Mouse (Mus musculus) splenic B cell, adult 2 months (primary cell): ENCODE results near the gene Smchd1.
A peak's percentile ranks its signal among the peaks of the same experiment; 100 is the strongest.

ENCODE experiments used
- DNase-seq: peaks from one replicate; pipeline ENCODE4 v3.0.0-alpha.2; 2011; ENCODE audit warnings: low read depth, low spot score
- H3K27me3 ChIP-seq: 2 replicates; pipeline ENCODE4 v1.6.1; 2012; ENCODE audit warnings: mild to moderate bottlenecking, low read length, moderate library complexity, mixed read lengths; ENCODE audit not compliant: control insufficient read depth, poor library complexity, insufficient read depth, severe bottlenecking
- H3K36me3 ChIP-seq: 2 replicates; pipeline ENCODE4 v1.6.1; 2012; ENCODE audit warnings: mild to moderate bottlenecking, low read length, moderate library complexity, mixed read lengths; ENCODE audit not compliant: control insufficient read depth, poor library complexity, insufficient read depth, severe bottlenecking

Smchd1 gene

GRCm38 (mm10) chr17:71310486-71311339 lies 164.4 kb downstream of the Smchd1 start:
- peak; percentile 69 for DNase-seq
- H3K27me3 ChIP-seq = no peaks in the 10 kb centered on the region
- no peaks in the 10 kb centered on the region for H3K36me3 ChIP-seq

- H3K36me3 ChIP-seq = no peaks in the 10 kb centered on the region
- no peaks in the 10 kb centered on the region for H3K27me3 ChIP-seq
- DNase-seq = no peak
These were observed 165.2 kb downstream of the Smchd1 start for GRCm38 (mm10) chr17:71309711-71310485.

GRCm38 (mm10) chr17:71309141-71309540 lies 166.0 kb downstream of the Smchd1 start:
- H3K36me3 ChIP-seq = no peaks in the 10 kb centered on the region
- DNase-seq = no peak
- no peaks in the 10 kb centered on the region for H3K27me3 ChIP-seq

GRCm38 (mm10) chr17:71308296-71308695 lies 166.8 kb downstream of the Smchd1 start:
- Histone ChIP-seq H3K36me3 (no peaks in the 10 kb centered on the region), H3K27me3 (no peaks in the 10 kb centered on the region)
- no peak for DNase-seq

GRCm38 (mm10) chr17:71307251-71307790 lies 167.8 kb downstream of the Smchd1 start:
- no peak for DNase-seq
- H3K36me3 ChIP-seq = no peaks in the 10 kb centered on the region
- no peaks in the 10 kb centered on the region for H3K27me3 ChIP-seq

- Histone ChIP-seq H3K36me3 (no peaks in the 10 kb centered on the region), H3K27me3 (no peaks in the 10 kb centered on the region)
- DNase-seq = no peak
These were observed 168.4 kb downstream of the Smchd1 start for GRCm38 (mm10) chr17:71306716-71307115.

GRCm38 (mm10) chr17:71306091-71306490 lies 169.1 kb downstream of the Smchd1 start:
- H3K27me3 ChIP-seq = no peaks in the 10 kb centered on the region
- no peaks in the 10 kb centered on the region for H3K36me3 ChIP-seq
- DNase-seq = no peak

GRCm38 (mm10) chr17:71303444-71303843 lies 171.7 kb downstream of the Smchd1 start:
- DNase-seq = no peak
- Histone ChIP-seq H3K36me3 (no peaks in the 10 kb centered on the region), H3K27me3 (no peaks in the 10 kb centered on the region)

GRCm38 (mm10) chr17:71301413-71301812 lies 173.7 kb downstream of the Smchd1 start:
- Histone ChIP-seq H3K36me3 (no peaks in the 10 kb centered on the region), H3K27me3 (no peaks in the 10 kb centered on the region)
- no peak for DNase-seq

- DNase-seq = no peak
- no peaks in the 10 kb centered on the region for H3K27me3 ChIP-seq
- no peaks in the 10 kb centered on the region for H3K36me3 ChIP-seq
These were observed 174.8 kb downstream of the Smchd1 start for GRCm38 (mm10) chr17:71300338-71300737.

GRCm38 (mm10) chr17:71299879-71300278 lies 175.3 kb downstream of the Smchd1 start:
- Histone ChIP-seq H3K36me3 (no peaks in the 10 kb centered on the region), H3K27me3 (no peaks in the 10 kb centered on the region)
- DNase-seq = no peak

- DNase-seq = no peak
- H3K27me3 ChIP-seq = no peaks in the 10 kb centered on the region
- H3K36me3 ChIP-seq = no peaks in the 10 kb centered on the region
These were observed 180.6 kb downstream of the Smchd1 start for GRCm38 (mm10) chr17:71294570-71294969.
